Mouse (Mus musculus): ENCODE measurements at regions not wholly inside any gene's neighbourhood (a gene's known extent, or its start where the extent isn't known, plus 50 kb on each side); places are given as distances from the start of the nearest gene placed in this dataset.

DNA sequence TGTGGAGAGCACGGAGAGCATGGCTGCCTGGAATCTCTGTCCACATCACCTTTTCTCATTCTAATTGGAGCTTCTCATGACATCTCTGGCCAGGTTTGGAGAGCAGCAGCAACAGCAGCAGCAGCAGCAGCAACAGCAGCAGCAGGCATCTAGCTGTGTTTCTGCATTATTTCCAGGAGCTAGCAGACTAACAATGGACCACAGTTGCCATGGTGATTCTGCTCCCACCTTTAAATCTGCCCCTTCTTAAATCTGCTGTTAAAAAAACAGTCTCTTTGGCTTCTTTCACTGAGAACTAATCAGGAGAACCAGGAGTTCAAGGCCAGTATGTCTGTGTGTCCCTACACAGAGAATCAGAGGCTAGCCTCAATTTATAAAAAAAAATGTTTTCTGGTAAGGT lies 139.5 kb upstream of the Mylip start:
- TF ChIP-seq CTCF (IDR thresholded peaks at IDR 0.05; ENCODE audit: insufficient read depth, low read length) (no peak), POLR2A (IDR thresholded peaks at IDR 0.05; ENCODE audit: borderline replicate concordance, extremely low read depth, low read depth, low read length) (no peak)

Measured in lung, adult 2 months (tissue).